Mouse (Mus musculus) liver, adult 2 months (tissue): ENCODE measurements around the gene Myo1d.

Source experiments
- CTCF ChIP-seq: fragments of 200-500 bp; IDR thresholded peaks from 2 replicates; pipeline ENCODE4 v1.5.1; 2011; ENCODE audit warnings: low read depth, low read length, control low read depth
- POLR2A ChIP-seq: fragments of 200-500 bp; IDR thresholded peaks from 2 replicates; pipeline ENCODE4 v1.6.1; 2011; ENCODE audit warnings: low read length, control low read depth; ENCODE audit not compliant: insufficient read depth; ENCODE audit errors: extremely low read depth

DNA sequence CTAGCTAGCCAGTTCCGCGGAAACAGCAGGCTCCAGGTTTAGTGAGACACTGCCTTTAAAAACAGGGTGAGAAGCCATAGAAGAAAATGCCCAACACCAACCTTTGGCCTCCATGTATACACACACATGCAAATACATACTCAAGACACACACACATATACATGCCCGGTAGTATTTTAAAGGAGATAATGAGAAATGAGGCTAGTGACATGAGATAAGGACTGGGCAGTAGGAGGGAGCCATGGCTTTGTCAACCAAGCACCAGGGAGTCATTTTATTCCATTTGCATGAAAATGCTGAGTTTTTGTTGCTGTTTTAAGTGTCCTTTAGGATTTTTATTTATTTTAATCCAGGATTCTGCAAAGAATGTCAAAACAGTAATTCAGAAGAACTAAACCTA is 10.6 kb upstream of the Myo1d start:
- TF ChIP-seq POLR2A (no peak), CTCF (no peak)
